Mouse (Mus musculus) cerebellum, adult 2 months (tissue): ENCODE data around the gene 6030452D12Rik.

ENCODE experiments used
- CTCF ChIP-seq: fragments of 200-500 bp; IDR thresholded peaks from 2 replicates; pipeline ENCODE4 v1.5.1; 2011; ENCODE audit warnings: low read depth, mild to moderate bottlenecking, control low read depth, low read length, moderate library complexity, borderline replicate concordance; ENCODE audit not compliant: insufficient read depth
- POLR2A ChIP-seq: fragments of 200-500 bp; IDR thresholded peaks from 2 replicates; pipeline ENCODE4 v1.6.1; 2011; ENCODE audit warnings: low read length, control low read depth, borderline replicate concordance; ENCODE audit not compliant: insufficient read depth

GRCm38 (mm10) chr8:106520578-106520977 lies 20.3 kb downstream of the 6030452D12Rik start:
- no peak for TF ChIP-seq POLR2A
- no peak for TF ChIP-seq CTCF
